Comparison of ENCODE assay signal across 26 mouse cellular contexts in the genomic region with DNA sequence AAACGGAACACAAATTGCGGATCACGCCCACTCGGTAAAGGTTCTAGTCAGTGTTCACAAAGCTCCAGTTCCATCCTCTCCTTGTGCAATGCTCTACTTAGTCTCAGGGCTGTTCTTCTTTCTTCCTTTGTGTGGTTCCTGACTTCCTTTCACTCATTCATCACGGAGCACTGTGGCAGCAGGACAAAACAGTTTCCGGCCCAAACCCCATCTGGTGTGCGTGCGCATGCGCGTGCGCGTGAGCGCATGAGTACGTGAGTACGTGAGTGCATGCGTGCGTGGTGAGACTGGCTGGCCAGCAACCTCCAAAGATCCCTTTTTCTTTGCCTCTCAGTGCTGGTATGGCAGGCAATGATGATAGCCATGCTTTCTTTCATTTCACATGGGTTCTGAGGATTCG.
A peak's percentile ranks its signal among the peaks of the same experiment; 100 is the strongest.
DNase-seq lines count a peak whose midpoint lies in the region; ATAC-seq and TF ChIP-seq lines count a peak whose summit lies in the region.
"Had no signal": no experiment of that assay in that cellular context is flagged by ENCODE, and none has a peak within 500 bp of the region (broad histone marks: within the 10 kb centered on the region; RNA-seq: fewer than 3 reads in every experiment).

No protein-coding gene starts in this region.

- H3K4me2 ChIP-seq in midbrain, embryonic 13.5 days (replicated peaks), result no peak overlapping the region
- H3K4me2 ChIP-seq in midbrain, postnatal 0 days (ENCODE audit: low read depth, low read length, poor library complexity, severe bottlenecking), result no peak overlapping the region
- no peak overlapping the region for H3K4me2 ChIP-seq in forebrain, embryonic 12.5 days
- H3K4me2 ChIP-seq: embryonic facial prominence, embryonic 13.5 days; heart, embryonic 13.5 days; hindbrain, embryonic 15.5 days; liver, embryonic 13.5 days; lung, embryonic 14.5 days; midbrain, embryonic 11.5 days had no signal

- TF ChIP-seq POLR2A in bone marrow, adult 2 months (IDR thresholded peaks at IDR 0.05; ENCODE audit: borderline replicate concordance, control insufficient read depth, low read depth, low read length), result no peak

- WGBS in midbrain, embryonic 13.5 days, result 94% methylated on average over 18 of the region's 18 CpGs
- 95% methylated on average over 18 of the region's 18 CpGs for WGBS in midbrain, postnatal 0 days
- WGBS in bone marrow, adult 2 months, result 55% methylated on average over 18 of the region's 18 CpGs
- WGBS in forebrain, embryonic 12.5 days, result 94% methylated on average over 18 of the region's 18 CpGs

- H3K4me1 ChIP-seq in midbrain, embryonic 13.5 days (replicated peaks), result 0 out of 2 replicates have a peak, but pooled peaks cover 7% of the 10 kb centered on the region
- H3K4me1 ChIP-seq in midbrain, postnatal 0 days (ENCODE audit: insufficient read depth, low read length), result no peaks in the 10 kb centered on the region; the same call in 1 of the 2 replicates
- no peaks in the 10 kb centered on the region; the same call in 1 of the 2 replicates for H3K4me1 ChIP-seq in bone marrow, adult 2 months (ENCODE audit: control insufficient read depth, insufficient read depth, low read length)
- no peaks in the 10 kb centered on the region for H3K4me1 ChIP-seq in forebrain, embryonic 12.5 days
- H3K4me1 ChIP-seq: embryonic facial prominence, embryonic 13.5 days; heart, embryonic 13.5 days; hindbrain, embryonic 10.5 days; hindbrain, embryonic 15.5 days had no signal

- H3K4me3 ChIP-seq in midbrain, embryonic 13.5 days (replicated peaks), result no peak overlapping the region
- no peak overlapping the region for H3K4me3 ChIP-seq in midbrain, postnatal 0 days (ENCODE audit: low read depth, low read length)
- peak overlapping the region; percentile 10 for H3K4me3 ChIP-seq in bone marrow, adult 2 months (replicated peaks; ENCODE audit: control insufficient read depth, low read depth, low read length)
- no peak overlapping the region for H3K4me3 ChIP-seq in forebrain, embryonic 12.5 days (replicated peaks)
- H3K4me3 ChIP-seq: embryonic facial prominence, embryonic 13.5 days; forebrain, embryonic 10.5 days; heart, embryonic 13.5 days; hindbrain, embryonic 10.5 days; hindbrain, embryonic 15.5 days; layer of hippocampus, adult 2 months; liver, embryonic 13.5 days had no signal

- TF ChIP-seq CTCF in midbrain, postnatal 0 days (IDR thresholded peaks at IDR 0.05), result no peak
- no peak for TF ChIP-seq CTCF in bone marrow, adult 2 months (IDR thresholded peaks at IDR 0.05; ENCODE audit: control insufficient read depth, insufficient read depth, low read length)

- DNase-seq in midbrain, postnatal 0 days (ENCODE audit: low spot score), result no peak
- DNase-seq in CD4-positive helper T cell, adult 2 months (ENCODE audit: low read depth, low spot score), result peak; percentile 24
- DNase-seq in adrenal gland, adult 2 months, result no peak
- DNase-seq: adrenal gland, postnatal 14 days; cerebellum, adult 11-12 months; cerebellum, adult 9-11 months; heart, postnatal 10 days; kidney, adult 2 months; kidney, postnatal 36 days; left cerebral cortex, postnatal 4 days; liver, embryonic 13.5 days; lung, embryonic 14.5 days; lung, postnatal 14 days had no signal

- no peak overlapping the region for H3K9ac ChIP-seq in midbrain, embryonic 13.5 days (replicated peaks)
- no peak overlapping the region for H3K9ac ChIP-seq in midbrain, postnatal 0 days (replicated peaks; ENCODE audit: low read length, poor library complexity, severe bottlenecking)
- H3K9ac ChIP-seq in forebrain, embryonic 12.5 days, result no peak overlapping the region
- H3K9ac ChIP-seq: embryonic facial prominence, embryonic 13.5 days; heart, embryonic 13.5 days; hindbrain, embryonic 15.5 days; liver, embryonic 13.5 days; lung, embryonic 14.5 days had no signal

- no peaks in the 10 kb centered on the region for H3K36me3 ChIP-seq in midbrain, embryonic 13.5 days
- H3K36me3 ChIP-seq in midbrain, postnatal 0 days (ENCODE audit: insufficient read depth, low read length), result no peaks in the 10 kb centered on the region
- H3K36me3 ChIP-seq in forebrain, embryonic 12.5 days (replicated peaks), result no peaks in the 10 kb centered on the region
- H3K36me3 ChIP-seq: embryonic facial prominence, embryonic 13.5 days; forebrain, embryonic 10.5 days; heart, embryonic 13.5 days; hindbrain, embryonic 10.5 days; hindbrain, embryonic 15.5 days; liver, embryonic 13.5 days had no signal

- H3K27ac ChIP-seq in midbrain, embryonic 13.5 days, result peak overlapping the region; percentile 58; the same call in 1 of the 2 replicates
- no peak overlapping the region for H3K27ac ChIP-seq in midbrain, postnatal 0 days (ENCODE audit: low read depth, low read length)
- no peak overlapping the region for H3K27ac ChIP-seq in bone marrow, adult 2 months (ENCODE audit: control insufficient read depth, insufficient read depth, low read depth, low read length, poor library complexity)
- H3K27ac ChIP-seq in forebrain, embryonic 12.5 days, result no peak overlapping the region
- H3K27ac ChIP-seq: embryonic facial prominence, embryonic 13.5 days; forebrain, embryonic 10.5 days; heart, embryonic 13.5 days; hindbrain, embryonic 10.5 days; hindbrain, embryonic 15.5 days; layer of hippocampus, adult 2 months; liver, embryonic 13.5 days had no signal

- no peaks in the 10 kb centered on the region for H3K9me3 ChIP-seq in midbrain, embryonic 13.5 days
- no peaks in the 10 kb centered on the region for H3K9me3 ChIP-seq in midbrain, postnatal 0 days (ENCODE audit: low read length)
- H3K9me3 ChIP-seq in forebrain, embryonic 12.5 days, result no peaks in the 10 kb centered on the region
- H3K9me3 ChIP-seq: embryonic facial prominence, embryonic 13.5 days; hindbrain, embryonic 15.5 days; liver, embryonic 13.5 days had no signal

- ATAC-seq in midbrain, embryonic 13.5 days, result no peak
- ATAC-seq in midbrain, postnatal 0 days (ENCODE audit: low FRiP score), result no peak
- ATAC-seq in megakaryocyte progenitor cell, adult 5-6 weeks (replicated peaks; ENCODE audit: poor library complexity), result peak; percentile 69
- no peak for ATAC-seq in forebrain, embryonic 12.5 days (ENCODE audit: low FRiP score)
- ATAC-seq: forebrain, embryonic 16.5 days had no signal

- no peaks in the 10 kb centered on the region for H3K27me3 ChIP-seq in midbrain, embryonic 13.5 days
- H3K27me3 ChIP-seq in midbrain, postnatal 0 days (ENCODE audit: insufficient read depth, low read length), result no peaks in the 10 kb centered on the region
- no peaks in the 10 kb centered on the region for H3K27me3 ChIP-seq in forebrain, embryonic 12.5 days
- H3K27me3 ChIP-seq: CH12.LX; embryonic facial prominence, embryonic 13.5 days; heart, embryonic 13.5 days; hindbrain, embryonic 15.5 days; liver, embryonic 13.5 days had no signal
